Mouse (Mus musculus): ENCODE measurements around the gene Zdhhc18. TPM values are rescaled to one million over a fixed set of nuclear protein-coding genes. Genes with fewer than 3 reads are reported as not detected.

Zdhhc18 gene
- polyA plus RNA-seq, 1 experiment from 2014 or later, result 1.9 TPM

GRCm38 (mm10) chr4:133622161-133622695, 27.7 kb downstream of the Zdhhc18 start:
- Histone ChIP-seq H3K4me1 (replicated peaks) (peaks cover 23% of the 10 kb centered on the region), H3K4me3 (no peak overlapping the region), H3K9me3 (no peaks in the 10 kb centered on the region), H3K27ac (no peak overlapping the region), H3K27me3 (ENCODE audit: insufficient read depth, poor library complexity, severe bottlenecking) (no peaks in the 10 kb centered on the region), H3K36me3 (peaks cover 70% of the 10 kb centered on the region)
- no peak for DNase-seq (ENCODE audit: low spot score)
- WGBS, result 83% methylated on average over 11 of the region's 11 CpGs

- Histone ChIP-seq H3K27me3 (ENCODE audit: insufficient read depth, poor library complexity, severe bottlenecking) (no peaks in the 10 kb centered on the region), H3K4me3 (no peak overlapping the region), H3K4me1 (replicated peaks) (peaks cover 9% of the 10 kb centered on the region), H3K36me3 (peaks cover 60% of the 10 kb centered on the region), H3K27ac (no peak overlapping the region; the same call in 1 of the 2 replicates), H3K9me3 (no peaks in the 10 kb centered on the region)
- WGBS, result 91% methylated on average over 8 of the region's 8 CpGs
- DNase-seq (ENCODE audit: low spot score), result no peak
Observed at GRCm38 (mm10) chr4:133620668-133621067, 29.3 kb downstream of the Zdhhc18 start.

- H3K27me3 ChIP-seq (ENCODE audit: insufficient read depth, poor library complexity, severe bottlenecking), result no peaks in the 10 kb centered on the region
- H3K27ac ChIP-seq, result no peak overlapping the region
- H3K9me3 ChIP-seq, result no peaks in the 10 kb centered on the region
- H3K4me1 ChIP-seq (replicated peaks), result 0 out of 2 replicates have a peak, but pooled peaks cover 9% of the 10 kb centered on the region
- WGBS, result 75% methylated on average over 4 of the region's 4 CpGs
- no peak overlapping the region for H3K4me3 ChIP-seq
- peaks cover 61% of the 10 kb centered on the region for H3K36me3 ChIP-seq
- DNase-seq (ENCODE audit: low spot score), result no peak
Observed at GRCm38 (mm10) chr4:133619473-133620136, 30.3 kb downstream of the Zdhhc18 start.

- H3K36me3 ChIP-seq, result peaks cover 67% of the 10 kb centered on the region
- H3K27me3 ChIP-seq (ENCODE audit: insufficient read depth, poor library complexity, severe bottlenecking), result no peaks in the 10 kb centered on the region
- no peaks in the 10 kb centered on the region for H3K9me3 ChIP-seq
- peaks cover 16% of the 10 kb centered on the region for H3K4me1 ChIP-seq (replicated peaks)
- WGBS, result 96% methylated on average over 11 of the region's 11 CpGs
- H3K4me3 ChIP-seq, result no peak overlapping the region
- DNase-seq (ENCODE audit: low spot score), result no peak
- no peak overlapping the region for H3K27ac ChIP-seq
Observed at GRCm38 (mm10) chr4:133617936-133618335, 32.0 kb downstream of the Zdhhc18 start.

- peaks cover 81% of the 10 kb centered on the region for H3K36me3 ChIP-seq
- no peak for DNase-seq (ENCODE audit: low spot score)
- no peaks in the 10 kb centered on the region for H3K27me3 ChIP-seq (ENCODE audit: insufficient read depth, poor library complexity, severe bottlenecking)
- peaks cover 11% of the 10 kb centered on the region; the same call in 1 of the 2 replicates for H3K9me3 ChIP-seq
- H3K4me3 ChIP-seq, result no peak overlapping the region
- H3K27ac ChIP-seq, result no peak overlapping the region
- peaks cover 16% of the 10 kb centered on the region for H3K4me1 ChIP-seq (replicated peaks)
- 83% methylated on average over 10 of the region's 10 CpGs for WGBS
Observed at GRCm38 (mm10) chr4:133615416-133615815, 34.5 kb downstream of the Zdhhc18 start.

- peaks cover 77% of the 10 kb centered on the region for H3K36me3 ChIP-seq
- H3K9me3 ChIP-seq, result peaks cover 11% of the 10 kb centered on the region; the same call in 1 of the 2 replicates
- no peak overlapping the region for H3K4me3 ChIP-seq
- no peak for DNase-seq (ENCODE audit: low spot score)
- WGBS, result 94% methylated on average over 8 of the region's 8 CpGs
- no peaks in the 10 kb centered on the region for H3K27me3 ChIP-seq (ENCODE audit: insufficient read depth, poor library complexity, severe bottlenecking)
- H3K27ac ChIP-seq, result peak overlapping the region; percentile 9; the same call in 1 of the 2 replicates
- H3K4me1 ChIP-seq (replicated peaks), result peaks cover 12% of the 10 kb centered on the region
Observed at GRCm38 (mm10) chr4:133614274-133614761, 35.6 kb downstream of the Zdhhc18 start.

GRCm38 (mm10) chr4:133613867-133614266, 36.1 kb downstream of the Zdhhc18 start:
- peaks cover 73% of the 10 kb centered on the region for H3K36me3 ChIP-seq

GRCm38 (mm10) chr4:133613026-133613425, 36.9 kb downstream of the Zdhhc18 start:
- peaks cover 80% of the 10 kb centered on the region for H3K36me3 ChIP-seq
- peaks cover 12% of the 10 kb centered on the region for H3K4me1 ChIP-seq (replicated peaks)
- H3K9me3 ChIP-seq, result peaks cover 11% of the 10 kb centered on the region; the same call in 1 of the 2 replicates
- H3K27ac ChIP-seq, result no peak overlapping the region
- no peak for DNase-seq (ENCODE audit: low spot score)
- no peaks in the 10 kb centered on the region for H3K27me3 ChIP-seq (ENCODE audit: insufficient read depth, poor library complexity, severe bottlenecking)
- 93% methylated on average over 8 of the region's 8 CpGs for WGBS
- H3K4me3 ChIP-seq, result no peak overlapping the region

More at GRCm38 (mm10) chr4:133613867-133614266, 36.1 kb downstream of the Zdhhc18 start:
- Histone ChIP-seq H3K27ac (no peak overlapping the region), H3K4me1 (replicated peaks) (peaks cover 12% of the 10 kb centered on the region), H3K27me3 (ENCODE audit: insufficient read depth, poor library complexity, severe bottlenecking) (no peaks in the 10 kb centered on the region), H3K9me3 (peaks cover 11% of the 10 kb centered on the region; the same call in 1 of the 2 replicates), H3K4me3 (no peak overlapping the region)
- 90% methylated on average over 4 of the region's 4 CpGs for WGBS
- no peak for DNase-seq (ENCODE audit: low spot score)

- no peak overlapping the region for H3K27ac ChIP-seq
- H3K27me3 ChIP-seq (ENCODE audit: insufficient read depth, poor library complexity, severe bottlenecking), result no peaks in the 10 kb centered on the region
- H3K9me3 ChIP-seq, result peaks cover 11% of the 10 kb centered on the region; the same call in 1 of the 2 replicates
- H3K4me3 ChIP-seq, result no peak overlapping the region
- peaks cover 12% of the 10 kb centered on the region for H3K4me1 ChIP-seq (replicated peaks)
- H3K36me3 ChIP-seq, result peaks cover 81% of the 10 kb centered on the region
- WGBS, result 95% methylated on average over 7 of the region's 7 CpGs
- DNase-seq (ENCODE audit: low spot score), result no peak
Observed at GRCm38 (mm10) chr4:133612416-133612815, 37.5 kb downstream of the Zdhhc18 start.

GRCm38 (mm10) chr4:133611815-133612214, 38.1 kb downstream of the Zdhhc18 start:
- H3K9me3 ChIP-seq, result peaks cover 11% of the 10 kb centered on the region; the same call in 1 of the 2 replicates
- H3K27ac ChIP-seq, result no peak overlapping the region
- H3K36me3 ChIP-seq, result peaks cover 83% of the 10 kb centered on the region
- H3K27me3 ChIP-seq (ENCODE audit: insufficient read depth, poor library complexity, severe bottlenecking), result no peaks in the 10 kb centered on the region
- no peak for DNase-seq (ENCODE audit: low spot score)
- 96% methylated on average over 5 of the region's 5 CpGs for WGBS
- no peak overlapping the region for H3K4me3 ChIP-seq
- H3K4me1 ChIP-seq (replicated peaks), result peaks cover 12% of the 10 kb centered on the region

- H3K4me3 ChIP-seq, result no peak overlapping the region
- peaks cover 19% of the 10 kb centered on the region for H3K4me1 ChIP-seq (replicated peaks)
- peaks cover 11% of the 10 kb centered on the region; the same call in 1 of the 2 replicates for H3K9me3 ChIP-seq
- H3K27ac ChIP-seq, result no peak overlapping the region
- H3K36me3 ChIP-seq, result peaks cover 91% of the 10 kb centered on the region
- 17% methylated on average over 6 of the region's 6 CpGs for WGBS
- peak; percentile 80 for DNase-seq (ENCODE audit: low spot score)
- H3K27me3 ChIP-seq (ENCODE audit: insufficient read depth, poor library complexity, severe bottlenecking), result no peaks in the 10 kb centered on the region
Observed at GRCm38 (mm10) chr4:133609719-133610118, 40.2 kb downstream of the Zdhhc18 start.

- Histone ChIP-seq H3K36me3 (peaks cover 79% of the 10 kb centered on the region), H3K4me1 (replicated peaks) (peaks cover 12% of the 10 kb centered on the region; the same call in 1 of the 2 replicates), H3K9me3 (peaks cover 7% of the 10 kb centered on the region; the same call in 1 of the 2 replicates), H3K27me3 (ENCODE audit: insufficient read depth, poor library complexity, severe bottlenecking) (peaks cover 17% of the 10 kb centered on the region), H3K4me3 (no peak overlapping the region), H3K27ac (no peak overlapping the region)
- DNase-seq (ENCODE audit: low spot score), result no peak
- WGBS, result 81% methylated on average over 10 of the region's 10 CpGs
Observed at GRCm38 (mm10) chr4:133607284-133607683, 42.7 kb downstream of the Zdhhc18 start.

GRCm38 (mm10) chr4:133605330-133605729, 44.6 kb downstream of the Zdhhc18 start:
- 53% methylated on average over 9 of the region's 9 CpGs for WGBS
- peaks cover 59% of the 10 kb centered on the region for H3K36me3 ChIP-seq

More at GRCm38 (mm10) chr4:133605330-133605729, 44.6 kb downstream of the Zdhhc18 start:
- H3K4me3 ChIP-seq, result no peak overlapping the region
- no peak overlapping the region for H3K27ac ChIP-seq
- DNase-seq (ENCODE audit: low spot score), result no peak
- H3K9me3 ChIP-seq, result no peaks in the 10 kb centered on the region
- peaks cover 36% of the 10 kb centered on the region for H3K27me3 ChIP-seq (ENCODE audit: insufficient read depth, poor library complexity, severe bottlenecking)
- H3K4me1 ChIP-seq (replicated peaks), result peaks cover 18% of the 10 kb centered on the region
